12 mouse cellular contexts compared by ENCODE assay signal in genomic region chr2:52580697-52581096, GRCm38 (mm10).
DNase-seq lines count a peak whose midpoint lies in the region; ATAC-seq lines count a peak whose summit lies in the region.
"Had no signal": no experiment of that assay in that cellular context is flagged by ENCODE, and none has a peak within 500 bp of the region (broad histone marks: within the 10 kb centered on the region; RNA-seq: fewer than 3 reads in every experiment).

No protein-coding gene starts in this region.

- peak; percentile 8 for DNase-seq in testis, postnatal 14 days (ENCODE audit: low spot score)
- DNase-seq in testis, postnatal 10 days (ENCODE audit: low spot score), result no peak
- DNase-seq in heart, postnatal 4 days, result peak; percentile 19
- DNase-seq in kidney, postnatal 4 days, result peak; percentile 65 to 74
- no peak for DNase-seq in hindbrain, embryonic 14.5 days (ENCODE audit: low spot score)
- no peak for DNase-seq in urinary bladder, adult 2 months (ENCODE audit: low spot score)
- DNase-seq: cerebellum, postnatal 10 days; thymus, postnatal 14 days had no signal

- no peaks in the 10 kb centered on the region for H3K27me3 ChIP-seq in forebrain, embryonic 16.5 days (replicated peaks; ENCODE audit: control insufficient read depth, insufficient read depth, low read length)
- H3K27me3 ChIP-seq in hindbrain, embryonic 14.5 days (ENCODE audit: control insufficient read depth, insufficient read depth, low read length), result no peaks in the 10 kb centered on the region
- H3K27me3 ChIP-seq: forebrain, embryonic 13.5 days; lung, embryonic 15.5 days had no signal

- H3K36me3 ChIP-seq in forebrain, embryonic 16.5 days (ENCODE audit: control insufficient read depth, insufficient read depth), result no peaks in the 10 kb centered on the region
- no peaks in the 10 kb centered on the region for H3K36me3 ChIP-seq in hindbrain, embryonic 14.5 days (replicated peaks; ENCODE audit: control insufficient read depth, insufficient read depth)
- H3K36me3 ChIP-seq: lung, embryonic 15.5 days had no signal

- no peak for ATAC-seq in forebrain, embryonic 16.5 days
- no peak for ATAC-seq in hindbrain, embryonic 14.5 days (ENCODE audit: low FRiP score)
- ATAC-seq: forebrain, embryonic 13.5 days had no signal

- H3K9ac ChIP-seq in forebrain, embryonic 16.5 days (replicated peaks; ENCODE audit: low read depth, low read length), result no peak overlapping the region
- no peak overlapping the region for H3K9ac ChIP-seq in hindbrain, embryonic 14.5 days
- H3K9ac ChIP-seq: forebrain, embryonic 13.5 days; lung, embryonic 15.5 days had no signal

- H3K4me2 ChIP-seq in forebrain, embryonic 16.5 days (ENCODE audit: low read length), result no peak overlapping the region
- H3K4me2 ChIP-seq in hindbrain, embryonic 14.5 days (replicated peaks), result no peak overlapping the region
- H3K4me2 ChIP-seq: forebrain, embryonic 13.5 days; lung, embryonic 15.5 days had no signal

- no peaks in the 10 kb centered on the region for H3K4me1 ChIP-seq in forebrain, embryonic 16.5 days (replicated peaks; ENCODE audit: control insufficient read depth, insufficient read depth, low read length)
- H3K4me1 ChIP-seq in hindbrain, embryonic 14.5 days (replicated peaks; ENCODE audit: control insufficient read depth, insufficient read depth, low read length), result no peaks in the 10 kb centered on the region
- H3K4me1 ChIP-seq: forebrain, embryonic 13.5 days had no signal

- H3K27ac ChIP-seq in forebrain, embryonic 16.5 days (ENCODE audit: low read length), result no peak overlapping the region
- H3K27ac ChIP-seq in hindbrain, embryonic 14.5 days, result no peak overlapping the region
- H3K27ac ChIP-seq: forebrain, embryonic 13.5 days; lung, embryonic 15.5 days had no signal

- H3K9me3 ChIP-seq in forebrain, embryonic 16.5 days (ENCODE audit: control insufficient read depth, low read length), result no peaks in the 10 kb centered on the region
- no peaks in the 10 kb centered on the region for H3K9me3 ChIP-seq in hindbrain, embryonic 14.5 days (ENCODE audit: control insufficient read depth, low read length)
- H3K9me3 ChIP-seq: forebrain, embryonic 13.5 days; lung, embryonic 15.5 days had no signal

- H3K4me3 ChIP-seq in forebrain, embryonic 16.5 days (replicated peaks; ENCODE audit: low read length), result no peak overlapping the region
- no peak overlapping the region for H3K4me3 ChIP-seq in hindbrain, embryonic 14.5 days (replicated peaks; ENCODE audit: low read length)
- H3K4me3 ChIP-seq: forebrain, embryonic 13.5 days; lung, embryonic 15.5 days; myocyte had no signal

- WGBS in forebrain, embryonic 16.5 days, result 72% methylated on average over 5 of the region's 5 CpGs
- 59% methylated on average over 5 of the region's 5 CpGs for WGBS in hindbrain, embryonic 14.5 days

Comparison
In these comparisons a context has a peak if more than half of its experiments do, and no peak if none do; other contexts are left out.
1. DNase-seq: peak in testis, postnatal 14 days (single experiment), heart, postnatal 4 days (single experiment) and kidney, postnatal 4 days (2 of 2); none in testis, postnatal 10 days (single experiment), hindbrain, embryonic 14.5 days (single experiment) and urinary bladder, adult 2 months (single experiment).